Mouse (Mus musculus) liver, embryonic 14.5 days (tissue): ENCODE data around the gene Tusc2.

ENCODE experiments used
- CTCF ChIP-seq: IDR thresholded peaks from 2 replicates; pipeline ENCODE4 v1.5.1; 2016; ENCODE audit warnings: antibody characterized with exemption, low read depth, control low read depth
- EP300 ChIP-seq: IDR thresholded peaks from 2 replicates; pipeline ENCODE4 v1.6.1; 2016; ENCODE audit warnings: antibody characterized with exemption, low read depth

DNA sequence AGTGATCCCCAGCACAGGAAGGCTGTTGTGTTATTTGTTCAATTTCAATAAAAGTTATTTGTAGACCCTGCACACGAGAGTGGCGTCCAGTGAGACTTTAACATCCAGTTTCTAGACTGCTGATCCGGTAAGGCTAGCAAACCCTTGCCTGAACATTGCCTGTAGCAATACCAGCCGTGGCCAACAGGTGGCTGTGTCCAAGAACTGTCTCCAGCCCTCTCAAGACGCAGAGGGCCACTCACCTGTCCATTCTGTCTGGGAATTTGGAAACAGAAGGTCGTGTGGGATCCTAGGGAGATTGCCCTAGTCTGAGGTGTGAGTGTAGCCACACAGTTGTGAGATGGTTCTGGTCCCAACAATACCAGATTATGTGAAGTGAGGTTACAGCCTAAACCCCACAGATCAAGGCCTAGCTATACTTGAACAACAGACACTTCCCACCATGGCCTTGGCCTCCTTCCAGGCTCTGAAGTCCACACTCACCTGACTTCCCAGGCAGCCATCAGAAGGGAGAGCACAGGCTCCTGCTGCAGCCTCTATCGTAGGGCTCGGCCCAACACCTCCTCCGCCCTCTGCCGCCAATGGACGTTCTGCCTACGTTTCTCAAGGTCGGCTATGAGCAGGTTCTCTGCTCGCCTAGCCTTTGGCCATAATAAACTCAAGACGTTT is 3.1 kb downstream of the Tusc2 start:
- TF ChIP-seq CTCF (peak; percentile 97), EP300 (no peak)
